Mouse (Mus musculus): Measurements from ENCODE around the gene Ccdc33. TPM values are rescaled to one million over a fixed set of nuclear protein-coding genes. Genes with fewer than 3 reads are reported as not detected.

The Ccdc33 gene
- polyA plus RNA-seq, 1 experiment from 2014 or later, result 1.3 TPM

DNA sequence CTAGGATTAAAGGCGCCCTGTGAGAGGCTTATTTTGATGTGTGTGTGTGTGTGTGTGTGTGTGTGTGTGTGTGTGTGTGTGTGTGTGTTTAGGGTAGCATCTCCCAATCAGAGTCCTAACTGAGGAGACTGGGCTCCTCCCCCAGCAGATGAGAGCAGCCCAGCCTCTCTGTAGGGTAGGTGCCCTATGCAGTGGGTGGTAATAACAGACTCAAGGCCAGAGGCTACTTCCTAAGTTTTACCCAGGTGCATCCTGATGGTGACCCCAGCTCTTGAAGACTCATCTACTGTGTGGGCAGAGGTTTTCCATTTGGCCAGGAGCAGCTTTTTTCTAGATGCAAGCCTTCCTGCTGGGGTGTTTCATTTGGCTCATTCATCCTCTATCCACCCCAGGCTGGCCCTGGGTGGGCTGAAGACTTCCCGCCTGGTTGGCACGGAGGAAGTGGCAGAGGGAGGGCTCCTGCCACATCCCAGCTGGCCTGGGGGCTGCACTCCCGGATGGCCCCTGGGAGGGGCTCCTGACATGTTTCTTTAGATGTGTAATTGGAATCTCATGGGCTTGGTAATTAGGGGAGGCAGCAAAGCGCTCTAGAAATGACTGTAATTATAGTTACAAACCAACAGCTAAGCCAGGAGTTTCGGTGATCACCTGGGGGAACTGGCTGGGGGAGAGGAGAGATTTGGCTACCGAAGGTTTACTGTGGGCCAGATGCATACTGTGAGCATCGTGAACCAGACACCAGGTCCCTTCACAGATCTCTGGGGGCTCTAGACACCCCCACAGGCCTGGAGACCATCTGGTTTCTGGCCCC is 125.6 kb downstream of the Ccdc33 start:
- no peaks in the 10 kb centered on the region for H3K9me3 ChIP-seq (replicated peaks)
- no peaks in the 10 kb centered on the region for H3K36me3 ChIP-seq
- peak overlapping the region; percentile 15; the same call in 1 of the 2 replicates for H3K4me2 ChIP-seq (replicated peaks)
- peak overlapping the region; percentile 68 for H3K27ac ChIP-seq (replicated peaks)
- H3K4me3 ChIP-seq (replicated peaks), result no peak overlapping the region
- WGBS, result 18% methylated on average over 8 of the region's 8 CpGs
- peaks cover 19% of the 10 kb centered on the region for H3K4me1 ChIP-seq
- no peak overlapping the region for H3K9ac ChIP-seq
- ATAC-seq (ENCODE audit: insufficient number of reproducible peaks, low FRiP score, low TSS enrichment, low read depth), result peak; percentile 74
- peaks cover 26% of the 10 kb centered on the region for H3K27me3 ChIP-seq

DNA sequence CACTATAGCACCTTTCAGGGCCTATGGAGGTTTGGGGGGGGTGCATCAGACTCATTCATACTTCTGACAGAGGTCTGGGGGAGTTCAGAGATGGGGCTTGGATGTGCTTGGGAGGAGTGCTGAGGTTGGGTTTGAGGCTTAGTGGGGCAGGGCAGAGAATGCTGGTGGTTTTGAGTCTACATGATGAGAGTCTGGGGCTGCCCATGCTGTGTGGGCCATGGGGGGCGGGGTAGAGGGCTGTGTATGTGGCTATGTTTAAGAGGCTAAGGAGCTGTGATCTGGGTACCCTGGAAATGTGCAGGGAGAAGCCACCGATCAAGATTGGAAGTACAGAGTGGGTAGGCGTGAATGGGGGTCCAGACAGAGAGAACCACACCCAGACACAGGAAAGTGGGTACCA is 126.6 kb downstream of the Ccdc33 start:
- H3K4me2 ChIP-seq (replicated peaks), result no peak overlapping the region
- no peak overlapping the region for H3K27ac ChIP-seq (replicated peaks)
- 78% methylated on average over 3 of the region's 3 CpGs for WGBS
- H3K27me3 ChIP-seq, result peaks cover 17% of the 10 kb centered on the region
- no peaks in the 10 kb centered on the region for H3K9me3 ChIP-seq (replicated peaks)
- no peak for ATAC-seq (ENCODE audit: insufficient number of reproducible peaks, low FRiP score, low TSS enrichment, low read depth)
- H3K4me1 ChIP-seq, result peaks cover 16% of the 10 kb centered on the region
- no peak overlapping the region for H3K9ac ChIP-seq
- H3K36me3 ChIP-seq, result no peaks in the 10 kb centered on the region
- H3K4me3 ChIP-seq (replicated peaks), result no peak overlapping the region

DNA sequence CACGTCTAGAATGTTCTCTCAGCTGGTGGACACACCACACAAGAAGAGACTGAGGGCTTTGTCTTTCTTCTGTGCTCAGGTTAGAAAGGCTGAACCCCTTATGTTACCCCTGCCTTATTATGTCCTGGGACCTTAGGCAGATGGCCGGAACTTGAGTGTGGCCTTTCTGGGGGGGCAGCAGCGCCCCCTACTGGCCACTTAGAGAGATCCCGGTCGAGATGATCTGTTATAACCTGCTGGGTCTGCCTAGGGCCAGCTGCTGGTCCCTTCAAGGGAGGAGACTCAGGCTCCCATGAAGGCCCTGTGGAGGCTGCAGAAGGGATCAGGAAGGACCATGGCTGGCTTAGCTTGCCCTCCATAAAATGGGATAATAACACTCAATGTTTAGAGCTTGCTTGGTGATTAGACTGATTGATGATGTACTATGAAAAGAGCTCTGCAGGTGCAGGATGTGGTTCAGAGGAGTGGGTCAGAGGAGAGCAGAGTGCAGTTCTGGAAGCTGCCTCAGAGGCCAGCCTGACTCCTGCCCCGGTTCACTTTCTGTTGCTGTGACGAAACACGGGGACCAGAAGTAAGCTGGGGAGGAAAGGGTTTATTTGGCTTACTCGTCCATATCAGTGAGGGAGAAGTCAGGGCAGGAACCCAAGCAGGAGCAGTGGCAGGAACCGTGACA is 128.0 kb downstream of the Ccdc33 start:
- no peak for ATAC-seq (ENCODE audit: insufficient number of reproducible peaks, low FRiP score, low TSS enrichment, low read depth)
- H3K9me3 ChIP-seq (replicated peaks), result no peaks in the 10 kb centered on the region
- no peak overlapping the region for H3K27ac ChIP-seq (replicated peaks)
- no peak overlapping the region for H3K4me2 ChIP-seq (replicated peaks)
- WGBS, result 40% methylated on average over 10 of the region's 10 CpGs
- no peak overlapping the region for H3K4me3 ChIP-seq (replicated peaks)
- peaks cover 3% of the 10 kb centered on the region; the same call in 1 of the 2 replicates for H3K27me3 ChIP-seq
- H3K4me1 ChIP-seq, result peaks cover 16% of the 10 kb centered on the region
- H3K36me3 ChIP-seq, result no peaks in the 10 kb centered on the region
- no peak overlapping the region for H3K9ac ChIP-seq

DNA sequence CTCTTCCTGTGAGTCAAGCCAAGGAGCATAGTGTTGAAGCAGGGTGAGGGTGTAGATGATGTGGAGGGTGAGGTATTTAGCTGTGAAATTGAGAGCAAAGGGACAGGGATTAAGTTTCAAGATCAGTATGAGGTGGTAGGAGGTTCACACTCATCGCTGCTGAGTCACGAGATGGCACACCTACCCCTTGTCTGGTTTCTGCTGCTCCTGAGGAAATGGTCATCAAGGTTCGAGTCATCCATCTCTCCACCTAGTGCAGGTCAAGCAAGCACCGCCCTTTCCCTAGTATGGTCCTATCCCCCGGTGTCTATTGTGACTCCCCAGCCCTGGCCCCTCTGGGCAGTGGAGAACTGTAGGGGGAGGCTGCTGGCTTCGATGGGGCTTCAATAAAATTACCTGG is 129.3 kb downstream of the Ccdc33 start:
- Histone ChIP-seq H3K4me2 (replicated peaks) (no peak overlapping the region), H3K9ac (no peak overlapping the region), H3K36me3 (no peaks in the 10 kb centered on the region), H3K4me3 (replicated peaks) (no peak overlapping the region), H3K9me3 (replicated peaks) (no peaks in the 10 kb centered on the region), H3K4me1 (peaks cover 14% of the 10 kb centered on the region), H3K27ac (replicated peaks) (no peak overlapping the region), H3K27me3 (no peaks in the 10 kb centered on the region)
- 85% methylated on average over 6 of the region's 6 CpGs for WGBS
- no peak for ATAC-seq (ENCODE audit: insufficient number of reproducible peaks, low FRiP score, low TSS enrichment, low read depth)

DNA sequence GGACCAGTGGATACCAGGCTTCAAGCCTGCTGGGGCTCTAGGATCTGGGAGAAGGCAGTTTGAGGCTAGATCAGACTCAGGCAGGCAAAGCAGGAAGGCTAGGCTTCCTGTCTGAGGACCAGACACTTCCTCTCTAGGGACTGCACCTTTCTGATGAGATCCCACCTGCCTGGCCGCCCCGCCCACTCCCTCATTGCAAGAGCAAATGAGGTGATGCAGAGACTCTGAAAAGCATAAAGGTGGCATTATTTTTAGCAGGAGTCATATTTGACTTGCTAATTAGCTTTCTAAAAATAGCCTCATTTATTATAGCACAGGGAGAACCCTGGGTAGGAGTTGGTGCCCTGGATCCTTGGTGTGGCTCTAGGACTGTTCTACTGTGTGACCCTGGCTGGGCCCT is 130.5 kb downstream of the Ccdc33 start:
- H3K4me2 ChIP-seq (replicated peaks), result no peak overlapping the region
- H3K27ac ChIP-seq (replicated peaks), result no peak overlapping the region

DNA sequence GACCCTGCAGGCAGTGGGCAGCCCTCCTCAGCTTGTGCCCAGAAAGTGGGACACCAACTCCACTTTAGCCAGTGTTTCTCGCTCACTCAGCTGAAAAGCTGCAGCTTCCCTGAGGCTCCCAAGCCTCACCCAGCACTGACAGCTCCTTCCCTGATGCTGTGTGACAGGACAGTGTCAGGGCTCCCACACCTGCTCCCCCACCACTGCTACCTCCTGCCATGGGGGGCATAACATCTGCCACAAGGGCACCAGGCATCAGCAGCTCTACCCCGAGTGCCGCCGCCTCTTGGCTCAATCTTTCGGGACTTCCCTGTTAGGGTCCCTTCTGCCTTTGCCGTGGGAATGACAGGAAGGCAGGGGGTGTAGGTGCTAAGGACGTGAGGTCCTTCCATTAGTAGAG is 132.3 kb downstream of the Ccdc33 start:
- H3K9ac ChIP-seq, result no peak overlapping the region
- H3K4me1 ChIP-seq, result no peaks in the 10 kb centered on the region
- H3K36me3 ChIP-seq, result no peaks in the 10 kb centered on the region
- no peaks in the 10 kb centered on the region for H3K27me3 ChIP-seq
- 77% methylated on average over 7 of the region's 7 CpGs for WGBS
- H3K4me2 ChIP-seq (replicated peaks), result no peak overlapping the region
- no peaks in the 10 kb centered on the region for H3K9me3 ChIP-seq (replicated peaks)
- ATAC-seq (ENCODE audit: insufficient number of reproducible peaks, low FRiP score, low TSS enrichment, low read depth), result no peak
- H3K27ac ChIP-seq (replicated peaks), result no peak overlapping the region
- H3K4me3 ChIP-seq (replicated peaks), result no peak overlapping the region

More for the DNA sequence above, 130.5 kb downstream of the Ccdc33 start:
- Histone ChIP-seq H3K27me3 (no peaks in the 10 kb centered on the region), H3K36me3 (no peaks in the 10 kb centered on the region), H3K4me3 (replicated peaks) (no peak overlapping the region), H3K4me1 (peaks cover 4% of the 10 kb centered on the region), H3K9ac (no peak overlapping the region), H3K9me3 (replicated peaks) (no peaks in the 10 kb centered on the region)
- 76% methylated on average over 2 of the region's 2 CpGs for WGBS
- no peak for ATAC-seq (ENCODE audit: insufficient number of reproducible peaks, low FRiP score, low TSS enrichment, low read depth)

DNA sequence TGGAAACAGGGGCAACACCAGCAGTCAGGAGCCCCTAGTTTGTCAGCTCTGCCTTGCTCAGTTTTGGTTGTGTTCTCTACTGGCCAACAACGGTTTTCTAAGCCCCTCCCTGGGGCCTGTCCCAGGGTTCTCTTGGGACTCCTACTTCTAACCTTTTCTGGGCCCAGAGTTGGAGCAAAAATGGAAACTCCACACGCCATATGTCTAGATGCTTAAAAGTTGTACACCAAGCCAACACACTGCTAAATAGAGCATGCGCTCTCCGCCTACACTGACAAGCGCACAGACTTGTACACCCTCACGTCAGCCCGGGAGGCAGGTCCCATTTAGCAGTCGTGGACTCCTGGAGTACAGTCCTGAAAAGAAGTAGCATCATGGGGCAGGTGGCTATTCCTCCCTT is 133.3 kb downstream of the Ccdc33 start:
- no peak overlapping the region for H3K27ac ChIP-seq (replicated peaks)

DNA sequence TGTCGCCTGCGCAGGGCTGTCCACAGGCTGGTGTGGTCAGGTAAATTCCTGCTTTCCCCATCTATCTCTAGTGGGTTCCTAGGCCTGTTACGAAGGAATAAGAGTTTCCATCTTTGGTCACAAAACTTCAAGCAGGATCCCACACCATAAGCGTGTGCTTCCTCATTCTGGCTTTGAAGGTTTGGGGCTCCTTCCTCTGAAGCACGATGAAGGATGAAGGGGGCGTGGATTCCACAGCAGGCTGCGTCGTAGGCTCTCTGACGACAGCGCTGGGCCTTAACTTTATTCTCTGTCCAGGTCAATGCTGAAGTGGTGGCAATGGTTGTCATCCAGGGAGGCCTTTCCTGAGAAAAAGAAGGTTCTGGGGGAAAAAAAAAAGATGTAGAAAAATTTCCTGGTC is 138.1 kb downstream of the Ccdc33 start:
- Histone ChIP-seq H3K9me3 (replicated peaks) (no peaks in the 10 kb centered on the region), H3K36me3 (no peaks in the 10 kb centered on the region), H3K27ac (replicated peaks) (no peak overlapping the region), H3K4me2 (replicated peaks) (no peak overlapping the region), H3K9ac (no peak overlapping the region), H3K4me1 (no peaks in the 10 kb centered on the region), H3K4me3 (replicated peaks) (no peak overlapping the region), H3K27me3 (no peaks in the 10 kb centered on the region)
- no peak for ATAC-seq (ENCODE audit: insufficient number of reproducible peaks, low FRiP score, low TSS enrichment, low read depth)
- 85% methylated on average over 10 of the region's 10 CpGs for WGBS

More for the DNA sequence above, 133.3 kb downstream of the Ccdc33 start:
- Histone ChIP-seq H3K27me3 (no peaks in the 10 kb centered on the region), H3K4me2 (replicated peaks) (no peak overlapping the region), H3K4me3 (replicated peaks) (no peak overlapping the region), H3K9me3 (replicated peaks) (no peaks in the 10 kb centered on the region), H3K9ac (no peak overlapping the region), H3K36me3 (no peaks in the 10 kb centered on the region), H3K4me1 (no peaks in the 10 kb centered on the region)
- 86% methylated on average over 8 of the region's 8 CpGs for WGBS
- ATAC-seq (ENCODE audit: insufficient number of reproducible peaks, low FRiP score, low TSS enrichment, low read depth), result no peak

DNA sequence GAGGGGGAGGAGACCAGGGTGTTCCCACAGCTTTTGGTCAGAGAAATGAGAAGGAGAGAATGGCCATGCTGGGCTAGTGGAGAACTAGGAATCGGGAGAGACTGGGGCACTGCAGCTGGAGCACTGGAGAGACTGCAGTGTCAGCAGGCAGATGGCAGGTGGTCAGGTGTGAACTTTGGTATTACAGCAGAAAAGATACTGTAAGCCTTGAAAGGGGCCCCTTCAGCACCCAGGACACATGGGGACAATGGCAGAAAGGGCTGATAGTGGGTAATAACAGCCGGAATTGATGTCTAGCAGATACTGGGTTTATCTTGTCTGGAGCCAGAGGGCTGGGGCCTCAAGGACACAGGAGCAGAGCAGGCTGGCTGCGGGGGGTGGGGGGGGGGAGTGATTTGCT is 139.8 kb downstream of the Ccdc33 start:
- H3K9ac ChIP-seq, result no peak overlapping the region
- H3K9me3 ChIP-seq (replicated peaks), result no peaks in the 10 kb centered on the region
- 71% methylated on average over 3 of the region's 3 CpGs for WGBS
- no peak overlapping the region for H3K4me2 ChIP-seq (replicated peaks)
- no peak overlapping the region for H3K4me3 ChIP-seq (replicated peaks)
- no peak for ATAC-seq (ENCODE audit: insufficient number of reproducible peaks, low FRiP score, low TSS enrichment, low read depth)
- 0 out of 2 replicates have a peak, but pooled peaks cover 6% of the 10 kb centered on the region for H3K4me1 ChIP-seq
- no peaks in the 10 kb centered on the region for H3K27me3 ChIP-seq
- no peak overlapping the region for H3K27ac ChIP-seq (replicated peaks)
- no peaks in the 10 kb centered on the region for H3K36me3 ChIP-seq

All from embryonic facial prominence, embryonic 15.5 days (tissue).